Mouse (Mus musculus): ENCODE results near the gene Blmh.

DNA sequence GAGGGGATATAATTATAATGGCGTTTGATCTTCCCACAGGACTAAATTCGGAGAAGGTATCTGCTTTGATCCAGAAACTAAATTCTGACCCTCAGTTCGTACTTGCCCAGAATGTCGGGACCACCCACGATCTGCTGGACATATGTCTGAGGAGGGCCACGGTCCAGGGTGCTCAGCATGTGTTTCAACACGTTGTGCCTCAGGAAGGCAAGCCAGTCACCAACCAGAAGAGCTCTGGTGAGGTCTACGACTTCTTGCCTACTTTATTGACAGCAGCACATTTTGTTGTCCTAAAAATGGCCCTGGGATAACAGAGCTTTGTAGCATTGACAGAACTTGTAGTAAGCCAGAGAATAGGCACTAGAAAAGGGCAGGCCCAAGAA is 21.6 kb downstream of the Blmh start:
- TF ChIP-seq POLR2A (IDR thresholded peaks at IDR 0.05; ENCODE audit: borderline replicate concordance, insufficient read depth, low read length): no peak
- no peak for TF ChIP-seq CTCF (IDR thresholded peaks at IDR 0.05; ENCODE audit: borderline replicate concordance, insufficient read depth, low read depth, low read length)

All from cerebellum, adult 2 months (tissue).